Mouse (Mus musculus) neural tube, embryonic 14.5 days (tissue): ENCODE measurements around the gene Ttc9b. TPM values are rescaled to one million over a fixed set of nuclear protein-coding genes. Genes with fewer than 3 reads are reported as not detected.

ENCODE experiments used
- ATAC-seq: fragments of 200-750 bp; cut with Nextera tagmentation; 2 replicates; pipeline ENCODE4 v1.8.0; 2017; ENCODE audit warnings: low read depth, mild to moderate bottlenecking, moderate TSS enrichment, moderate library complexity
- H3K27ac ChIP-seq: fragments of 300-500 bp; sonication (generic); 2 replicates; pipeline ENCODE4 v1.5.1; 2014; ENCODE audit warnings: low read depth, mild to moderate bottlenecking, control low read depth, low read length, moderate library complexity, mixed read lengths
- H3K27me3 ChIP-seq: fragments of 300-500 bp; sonication (generic); 2 replicates; pipeline ENCODE4 v1.6.1; 2014; ENCODE audit warnings: low read length; ENCODE audit not compliant: control insufficient read depth, insufficient read depth
- H3K36me3 ChIP-seq: fragments of 300-500 bp; sonication (generic); 2 replicates; pipeline ENCODE4 v1.6.1; 2014; ENCODE audit warnings: low read length, mixed read lengths; ENCODE audit not compliant: control insufficient read depth, insufficient read depth
- H3K4me1 ChIP-seq: fragments of 300-500 bp; sonication (generic); 2 replicates; pipeline ENCODE4 v1.6.1; 2014; ENCODE audit warnings: low read length; ENCODE audit not compliant: control insufficient read depth, insufficient read depth
- H3K4me2 ChIP-seq: fragments of 300-500 bp; sonication (generic); 2 replicates; pipeline ENCODE4 v1.6.1; 2014; ENCODE audit warnings: mild to moderate bottlenecking, low read depth, low read length, control low read depth
- H3K4me3 ChIP-seq: fragments of 300-500 bp; sonication (generic); 2 replicates; pipeline ENCODE4 v1.5.1; 2014; ENCODE audit warnings: low read depth, low read length, control low read depth, mixed read lengths
- H3K9ac ChIP-seq: fragments of 300-500 bp; sonication (generic); replicated peaks from 2 replicates; pipeline ENCODE4 v1.6.1; 2014; ENCODE audit warnings: low read depth, mild to moderate bottlenecking, control low read depth, low read length, mixed read lengths
- H3K9me3 ChIP-seq: fragments of 300-500 bp; sonication (generic); 2 replicates; pipeline ENCODE4 v1.6.1; 2016; ENCODE audit warnings: low read length; ENCODE audit not compliant: control insufficient read depth
- WGBS: fragments of 180-500 bp; shearing (Covaris S2); extraction: QIAGEN DNeasy Blood & Tissue Kit; methylation state at CpG from one replicate; pipeline ENCODE4 v1.1.7; 2014; 5-methylcytosine and 5-hydroxymethylcytosine counted together
- polyA plus RNA-seq: library from polyadenylated mRNA; unstranded; fragments of >200 nt; fragmentation: Nextera tagmentation; extraction: Ambion mirVana; gene quantifications from 2 replicates; pipeline ENCODE4 v1.2.1, GENCODE M21; 2014

The Ttc9b gene
- polyA plus RNA-seq, 1 experiment from 2014 or later, result 111 TPM

- Histone ChIP-seq H3K9me3 (no peaks in the 10 kb centered on the region), H3K9ac (no peak overlapping the region), H3K27me3 (no peaks in the 10 kb centered on the region), H3K4me2 (no peak overlapping the region), H3K36me3 (0 out of 2 replicates have a peak, but pooled peaks cover 8% of the 10 kb centered on the region), H3K27ac (no peak overlapping the region), H3K4me3 (no peak overlapping the region), H3K4me1 (peaks cover 14% of the 10 kb centered on the region; the same call in 1 of the 2 replicates)
- 97% methylated on average over 3 of the region's 3 CpGs for WGBS
- no peak for ATAC-seq
These were observed 43.3 kb upstream of the Ttc9b start for GRCm38 (mm10) chr7:27610370-27610769.

GRCm38 (mm10) chr7:27610871-27611270 is 42.8 kb upstream of the Ttc9b start:
- H3K4me2 ChIP-seq, result no peak overlapping the region
- no peaks in the 10 kb centered on the region for H3K27me3 ChIP-seq
- H3K4me1 ChIP-seq, result peaks cover 10% of the 10 kb centered on the region; the same call in 1 of the 2 replicates
- no peaks in the 10 kb centered on the region for H3K9me3 ChIP-seq
- 95% methylated on average over 5 of the region's 5 CpGs for WGBS
- ATAC-seq, result no peak
- 0 out of 2 replicates have a peak, but pooled peaks cover 8% of the 10 kb centered on the region for H3K36me3 ChIP-seq
- no peak overlapping the region for H3K4me3 ChIP-seq
- H3K9ac ChIP-seq, result no peak overlapping the region
- no peak overlapping the region for H3K27ac ChIP-seq

GRCm38 (mm10) chr7:27612940-27613339 is 40.8 kb upstream of the Ttc9b start:
- no peak overlapping the region for H3K27ac ChIP-seq
- H3K9me3 ChIP-seq, result no peaks in the 10 kb centered on the region
- H3K36me3 ChIP-seq, result peaks cover 11% of the 10 kb centered on the region; the same call in 1 of the 2 replicates
- H3K4me2 ChIP-seq, result no peak overlapping the region
- H3K27me3 ChIP-seq, result no peaks in the 10 kb centered on the region
- ATAC-seq, result no peak
- H3K4me3 ChIP-seq, result no peak overlapping the region
- H3K9ac ChIP-seq, result no peak overlapping the region
- H3K4me1 ChIP-seq, result peaks cover 5% of the 10 kb centered on the region; the same call in 1 of the 2 replicates
- WGBS, result 71% methylated on average over 4 of the region's 4 CpGs

GRCm38 (mm10) chr7:27613751-27614499 is 39.8 kb upstream of the Ttc9b start:
- no peak overlapping the region; the same call in 1 of the 2 replicates for H3K4me2 ChIP-seq
- peak overlapping the region; percentile 40; the same call in 1 of the 2 replicates for H3K27ac ChIP-seq
- no peaks in the 10 kb centered on the region for H3K9me3 ChIP-seq
- peaks cover 17% of the 10 kb centered on the region for H3K36me3 ChIP-seq
- H3K4me1 ChIP-seq, result 0 out of 2 replicates have a peak, but pooled peaks cover 5% of the 10 kb centered on the region
- peak; percentile 68; the same call in 1 of the 2 replicates for ATAC-seq
- H3K4me3 ChIP-seq, result no peak overlapping the region
- no peaks in the 10 kb centered on the region for H3K27me3 ChIP-seq
- WGBS, result 44% methylated on average over 8 of the region's 8 CpGs
- no peak overlapping the region for H3K9ac ChIP-seq

GRCm38 (mm10) chr7:27621028-27621427 is 32.7 kb upstream of the Ttc9b start:
- H3K4me2 ChIP-seq, result no peak overlapping the region
- no peak overlapping the region for H3K4me3 ChIP-seq
- no peak overlapping the region for H3K9ac ChIP-seq
- WGBS, result 74% methylated on average over 6 of the region's 6 CpGs
- ATAC-seq, result no peak
- H3K9me3 ChIP-seq, result no peaks in the 10 kb centered on the region
- peaks cover 21% of the 10 kb centered on the region for H3K36me3 ChIP-seq
- no peak overlapping the region for H3K27ac ChIP-seq
- no peaks in the 10 kb centered on the region for H3K27me3 ChIP-seq
- no peaks in the 10 kb centered on the region for H3K4me1 ChIP-seq

GRCm38 (mm10) chr7:27622234-27622633 is 31.5 kb upstream of the Ttc9b start:
- Histone ChIP-seq H3K4me2 (no peak overlapping the region), H3K4me3 (no peak overlapping the region), H3K9me3 (no peaks in the 10 kb centered on the region), H3K9ac (no peak overlapping the region), H3K4me1 (no peaks in the 10 kb centered on the region), H3K36me3 (peaks cover 21% of the 10 kb centered on the region), H3K27me3 (no peaks in the 10 kb centered on the region), H3K27ac (no peak overlapping the region)
- ATAC-seq, result no peak
- 70% methylated on average over 1 of the region's 1 CpGs for WGBS

GRCm38 (mm10) chr7:27624967-27625366 is 28.7 kb upstream of the Ttc9b start:
- peaks cover 24% of the 10 kb centered on the region; the same call in 1 of the 2 replicates for H3K36me3 ChIP-seq
- ATAC-seq, result no peak

GRCm38 (mm10) chr7:27627707-27628106 is 26.0 kb upstream of the Ttc9b start:
- Histone ChIP-seq H3K4me1 (no peaks in the 10 kb centered on the region), H3K27me3 (no peaks in the 10 kb centered on the region), H3K4me3 (no peak overlapping the region), H3K9me3 (no peaks in the 10 kb centered on the region), H3K9ac (no peak overlapping the region), H3K27ac (no peak overlapping the region), H3K4me2 (no peak overlapping the region), H3K36me3 (peaks cover 20% of the 10 kb centered on the region; the same call in 1 of the 2 replicates)
- no peak for ATAC-seq
- 93% methylated on average over 7 of the region's 7 CpGs for WGBS

More at GRCm38 (mm10) chr7:27624967-27625366, 28.7 kb upstream of the Ttc9b start:
- no peaks in the 10 kb centered on the region for H3K27me3 ChIP-seq
- no peak overlapping the region for H3K4me3 ChIP-seq
- H3K4me1 ChIP-seq, result no peaks in the 10 kb centered on the region
- no peak overlapping the region for H3K4me2 ChIP-seq
- H3K27ac ChIP-seq, result no peak overlapping the region
- H3K9ac ChIP-seq, result no peak overlapping the region
- H3K9me3 ChIP-seq, result no peaks in the 10 kb centered on the region

- H3K36me3 ChIP-seq, result peaks cover 25% of the 10 kb centered on the region
- no peak overlapping the region for H3K4me2 ChIP-seq
- no peaks in the 10 kb centered on the region for H3K27me3 ChIP-seq
- H3K27ac ChIP-seq, result no peak overlapping the region
- H3K9me3 ChIP-seq, result no peaks in the 10 kb centered on the region
- no peaks in the 10 kb centered on the region for H3K4me1 ChIP-seq
- WGBS, result over 99% methylated on average over 6 of the region's 6 CpGs
- ATAC-seq, result no peak
- H3K4me3 ChIP-seq, result no peak overlapping the region
- no peak overlapping the region for H3K9ac ChIP-seq
These were observed 25.5 kb upstream of the Ttc9b start for GRCm38 (mm10) chr7:27628190-27628589.
